Mouse (Mus musculus): ENCODE data around the gene Des.
A peak's percentile ranks its signal among the peaks of the same experiment; 100 is the strongest.

Des gene

GRCm38 (mm10) chr1:75360112-75361031 is at the start of gene Des:
Gene Des, plus strand, starts transcription at chr1:75360329.
- peak; percentile 55 for DNase-seq (ENCODE audit: extremely low spot score)

GRCm38 (mm10) chr1:75311694-75312093 is 48.4 kb upstream of the Des start:
- no peak for DNase-seq (ENCODE audit: extremely low spot score)

GRCm38 (mm10) chr1:75315011-75315410 is 45.1 kb upstream of the Des start:
- no peak for DNase-seq (ENCODE audit: extremely low spot score)

GRCm38 (mm10) chr1:75315456-75316365 is 44.4 kb upstream of the Des start:
- no peak for DNase-seq (ENCODE audit: extremely low spot score)

- DNase-seq (ENCODE audit: extremely low spot score): peak; percentile 88
Observed at GRCm38 (mm10) chr1:75316861-75317240, 43.3 kb upstream of the Des start.

- peak; percentile 100 for DNase-seq (ENCODE audit: extremely low spot score)
Observed at GRCm38 (mm10) chr1:75317241-75318201, 42.6 kb upstream of the Des start, which contains the start of gene Dnpep. Gene Dnpep, minus strand, starts transcription at chr1:75317990.

- no peak for DNase-seq (ENCODE audit: extremely low spot score)
Observed at GRCm38 (mm10) chr1:75318301-75318700, 41.8 kb upstream of the Des start.

GRCm38 (mm10) chr1:75318736-75319135 is 41.4 kb upstream of the Des start:
- DNase-seq (ENCODE audit: extremely low spot score): no peak

GRCm38 (mm10) chr1:75319166-75319565 is 41.0 kb upstream of the Des start:
- DNase-seq (ENCODE audit: extremely low spot score): no peak

- no peak for DNase-seq (ENCODE audit: extremely low spot score)
Observed at GRCm38 (mm10) chr1:75327461-75327860, 32.7 kb upstream of the Des start.

GRCm38 (mm10) chr1:75331271-75331670 is 28.9 kb upstream of the Des start:
- no peak for DNase-seq (ENCODE audit: extremely low spot score)

- DNase-seq (ENCODE audit: extremely low spot score): no peak
Observed at GRCm38 (mm10) chr1:75336461-75336860, 23.7 kb upstream of the Des start.

- DNase-seq (ENCODE audit: extremely low spot score): no peak
Observed at GRCm38 (mm10) chr1:75337097-75337496, 23.0 kb upstream of the Des start.

GRCm38 (mm10) chr1:75338091-75338694 is 21.9 kb upstream of the Des start:
- DNase-seq (ENCODE audit: extremely low spot score): no peak

GRCm38 (mm10) chr1:75339337-75339736 is 20.8 kb upstream of the Des start:
- DNase-seq (ENCODE audit: extremely low spot score): no peak

GRCm38 (mm10) chr1:75340519-75340918 is 19.6 kb upstream of the Des start:
- no peak for DNase-seq (ENCODE audit: extremely low spot score)

- peak; percentile 72 for DNase-seq (ENCODE audit: extremely low spot score)
Observed at GRCm38 (mm10) chr1:75342874-75343416, 17.2 kb upstream of the Des start.

- DNase-seq (ENCODE audit: extremely low spot score): peak; percentile 86
Observed at GRCm38 (mm10) chr1:75344291-75345035, 15.7 kb upstream of the Des start.

- DNase-seq (ENCODE audit: extremely low spot score): peak; percentile 42
Observed at GRCm38 (mm10) chr1:75345036-75345935, 14.8 kb upstream of the Des start.

Data from embryo, embryonic 9.5 days (tissue).